Mouse (Mus musculus): ENCODE data around the gene Mast4. TPM values are rescaled to one million over a fixed set of nuclear protein-coding genes. Genes with fewer than 3 reads are reported as not detected.
A peak's percentile ranks its signal among the peaks of the same experiment; 100 is the strongest.

Gene Mast4
- polyA plus RNA-seq, 2 experiments, result 0.71 to 1.5 TPM

DNA sequence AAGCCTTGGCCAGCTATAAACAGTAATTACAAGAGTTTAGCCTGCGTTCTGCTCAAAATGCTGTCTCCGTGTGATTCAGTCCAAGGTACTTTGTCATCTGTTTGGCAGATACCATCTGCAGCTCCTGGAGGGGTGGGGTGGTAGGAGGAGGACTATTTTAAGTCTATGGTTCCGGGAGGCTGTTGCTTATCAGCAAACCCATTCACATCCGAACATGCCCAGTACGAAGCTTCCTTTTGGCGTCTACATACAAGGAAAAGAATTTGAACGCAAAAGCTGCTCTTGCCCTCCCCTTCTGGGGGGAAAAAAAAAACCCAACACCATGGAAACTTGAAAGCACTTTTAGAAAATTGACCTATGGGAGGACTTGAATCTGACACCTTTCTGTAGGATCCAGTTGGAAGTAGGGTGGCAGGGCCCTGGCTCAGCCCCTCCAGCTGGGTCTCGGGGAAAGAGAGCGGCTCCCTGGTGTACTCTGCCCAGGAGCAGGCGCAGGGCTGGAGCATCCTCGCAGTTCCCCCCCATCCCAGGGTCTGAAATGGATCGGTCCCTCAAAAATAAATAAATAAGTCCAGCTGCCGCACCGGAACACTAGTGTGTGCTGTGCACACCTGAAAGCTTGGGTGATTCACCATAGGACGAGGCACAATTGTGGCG is 428.2 kb downstream of the Mast4 start:
- peak overlapping the region; percentile 73 for H3K9ac ChIP-seq (replicated peaks)
- peaks cover 2 to 10% of the 10 kb centered on the region in 2 experiments; a peak in 2 of 4 replicates for H3K4me1 ChIP-seq (replicated peaks; ENCODE audit: control insufficient read depth in 2 of 2, insufficient read depth in 2 of 2, low read length in 1 of 2)
- H3K36me3 ChIP-seq (replicated peaks; ENCODE audit: control insufficient read depth, insufficient read depth, low read depth), result no peaks in the 10 kb centered on the region
- peak; percentile 86 for ATAC-seq (ENCODE audit: insufficient read depth)
- TF ChIP-seq EP300 (IDR thresholded peaks at IDR 0.05; ENCODE audit: low read depth) (no peak), CTCF (IDR thresholded peaks at IDR 0.05; ENCODE audit: low read depth) (no peak)
- peak; percentile 69 to 71 (median 70) for DNase-seq (ENCODE audit: low read depth in 3 of 3, low spot score in 3 of 3)
- H3K4me3 ChIP-seq (ENCODE audit: insufficient read depth in 1 of 2, low read depth in 2 of 2, low read length in 2 of 2), result peak overlapping the region; percentile 63 to 71
- peak overlapping the region; percentile 72 for H3K4me2 ChIP-seq (ENCODE audit: low read depth)
- H3K27me3 ChIP-seq (ENCODE audit: control insufficient read depth, insufficient read depth, low read length), result no peaks in the 10 kb centered on the region
- peak overlapping the region; percentile 54; the same call in 1 of the 2 replicates for H3K27ac ChIP-seq
- no peaks in the 10 kb centered on the region for H3K9me3 ChIP-seq (ENCODE audit: control insufficient read depth, low read length)
- WGBS (ENCODE audit: insufficient replicate concordance), result 0% methylated on average over 16 of the region's 16 CpGs

DNA sequence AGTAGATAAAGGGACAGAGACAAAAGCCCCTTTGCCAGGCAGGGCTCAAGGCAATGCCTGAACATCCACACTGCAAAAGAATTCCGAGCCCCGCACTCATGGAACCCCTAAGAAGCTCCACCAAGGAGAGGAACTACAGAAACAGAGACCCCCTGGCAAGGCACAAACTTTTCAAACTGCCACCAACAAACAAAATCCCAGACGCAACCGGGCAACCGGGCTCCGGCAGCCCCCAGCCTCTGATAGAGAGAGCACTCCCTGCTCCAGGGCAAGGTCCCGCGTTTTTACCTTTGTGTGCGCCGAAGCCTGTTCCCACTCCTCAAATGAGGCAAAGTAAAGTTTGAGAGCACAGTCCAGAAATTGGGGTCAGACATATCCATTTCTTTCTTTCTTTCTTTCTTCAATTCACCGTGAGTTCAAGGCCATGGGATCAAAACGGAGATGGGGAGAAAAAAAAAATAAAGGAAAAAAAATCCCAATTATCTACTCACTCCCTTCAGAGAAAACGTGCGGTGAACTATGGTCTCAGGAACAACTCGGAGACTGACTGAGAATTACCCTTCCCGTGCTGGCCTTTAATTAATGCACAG is 428.8 kb downstream of the Mast4 start:
- no peak for DNase-seq (ENCODE audit: low read depth in 3 of 3, low spot score in 3 of 3)
- Histone ChIP-seq H3K4me1 (replicated peaks; ENCODE audit: control insufficient read depth in 2 of 2, insufficient read depth in 2 of 2, low read length in 1 of 2) (peaks cover 2 to 10% of the 10 kb centered on the region in 2 experiments; a peak in 2 of 4 replicates), H3K9me3 (ENCODE audit: control insufficient read depth, low read length) (no peaks in the 10 kb centered on the region), H3K27ac (peak overlapping the region; percentile 54; the same call in 1 of the 2 replicates), H3K4me3 (ENCODE audit: insufficient read depth in 1 of 2, low read depth in 2 of 2, low read length in 2 of 2) (peak overlapping the region; percentile 63 to 71), H3K36me3 (replicated peaks; ENCODE audit: control insufficient read depth, insufficient read depth, low read depth) (no peaks in the 10 kb centered on the region), H3K4me2 (ENCODE audit: low read depth) (peak overlapping the region; percentile 72), H3K27me3 (ENCODE audit: control insufficient read depth, insufficient read depth, low read length) (no peaks in the 10 kb centered on the region), H3K9ac (replicated peaks) (peak overlapping the region; percentile 73)
- ATAC-seq (ENCODE audit: insufficient read depth), result peak; percentile 13; the same call in 1 of the 2 replicates
- TF ChIP-seq EP300 (IDR thresholded peaks at IDR 0.05; ENCODE audit: low read depth) (no peak), CTCF (IDR thresholded peaks at IDR 0.05; ENCODE audit: low read depth) (no peak)
- 3% methylated on average over 16 of the region's 16 CpGs for WGBS (ENCODE audit: insufficient replicate concordance)

DNA sequence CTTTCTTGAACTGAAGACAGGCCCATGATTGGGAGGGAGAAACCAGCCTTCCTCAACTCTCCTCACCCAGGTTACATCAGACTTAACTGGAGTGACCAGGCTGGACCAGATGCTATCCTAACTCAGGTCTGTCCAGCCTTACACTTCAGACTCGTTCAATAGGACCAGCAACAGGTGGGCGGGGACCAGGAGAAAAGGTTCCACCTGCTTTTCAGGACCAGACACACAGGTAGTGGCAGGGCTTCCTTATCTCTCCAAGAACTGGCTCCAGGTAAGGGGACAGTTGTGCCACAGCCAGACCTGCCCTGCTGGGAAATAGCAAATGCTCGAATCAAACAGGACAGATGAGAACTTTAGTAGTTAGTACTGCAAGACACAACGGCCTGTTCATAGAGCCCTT is 430.6 kb downstream of the Mast4 start:
- Histone ChIP-seq H3K4me3 (ENCODE audit: insufficient read depth in 1 of 2, low read depth in 2 of 2, low read length in 2 of 2) (no peak overlapping the region), H3K27me3 (ENCODE audit: control insufficient read depth, insufficient read depth, low read length) (no peaks in the 10 kb centered on the region), H3K9me3 (ENCODE audit: control insufficient read depth, low read length) (no peaks in the 10 kb centered on the region), H3K36me3 (replicated peaks; ENCODE audit: control insufficient read depth, insufficient read depth, low read depth) (no peaks in the 10 kb centered on the region), H3K4me1 (replicated peaks; ENCODE audit: control insufficient read depth in 2 of 2, insufficient read depth in 2 of 2, low read length in 1 of 2) (peaks cover 2 to 20% of the 10 kb centered on the region in 2 experiments; a peak in 2 of 4 replicates), H3K4me2 (ENCODE audit: low read depth) (no peak overlapping the region), H3K27ac (no peak overlapping the region), H3K9ac (replicated peaks) (no peak overlapping the region)
- DNase-seq (ENCODE audit: low read depth in 3 of 3, low spot score in 3 of 3), result no peak
- 65% methylated on average over 4 of the region's 4 CpGs for WGBS (ENCODE audit: insufficient replicate concordance)
- TF ChIP-seq EP300 (IDR thresholded peaks at IDR 0.05; ENCODE audit: low read depth) (no peak), CTCF (IDR thresholded peaks at IDR 0.05; ENCODE audit: low read depth) (no peak)
- ATAC-seq (ENCODE audit: insufficient read depth), result no peak

DNA sequence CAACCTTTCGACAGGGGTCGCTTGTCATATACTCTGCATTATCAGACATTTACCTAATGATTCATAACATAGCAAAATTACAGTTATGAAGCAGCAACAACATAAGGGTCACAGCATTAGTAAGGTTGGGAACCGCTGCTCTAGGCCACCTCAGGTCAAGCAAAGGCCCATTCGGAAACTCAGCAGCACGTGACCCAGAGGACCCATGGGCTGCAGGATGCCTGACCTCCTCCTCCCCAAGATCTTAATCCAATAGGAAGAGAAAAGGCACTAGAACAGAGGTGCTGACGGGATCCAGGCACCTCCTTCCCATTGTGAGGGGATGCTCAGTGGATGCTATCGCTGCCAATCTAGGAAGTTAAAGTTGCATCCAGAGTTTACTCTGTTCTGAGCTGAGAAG is 432.2 kb downstream of the Mast4 start:
- H3K27ac ChIP-seq, result no peak overlapping the region
- peaks cover 2 to 22% of the 10 kb centered on the region in 2 experiments; a peak in 2 of 4 replicates for H3K4me1 ChIP-seq (replicated peaks; ENCODE audit: control insufficient read depth in 2 of 2, insufficient read depth in 2 of 2, low read length in 1 of 2)
- ATAC-seq (ENCODE audit: insufficient read depth) (no peak), DNase-seq (ENCODE audit: low read depth in 3 of 3, low spot score in 3 of 3) (no peak)
- no peak for TF ChIP-seq EP300 (IDR thresholded peaks at IDR 0.05; ENCODE audit: low read depth)
- no peaks in the 10 kb centered on the region for H3K36me3 ChIP-seq (replicated peaks; ENCODE audit: control insufficient read depth, insufficient read depth, low read depth)
- WGBS (ENCODE audit: insufficient replicate concordance), result 72% methylated on average over 7 of the region's 7 CpGs
- H3K4me3 ChIP-seq (ENCODE audit: insufficient read depth in 1 of 2, low read depth in 2 of 2, low read length in 2 of 2), result no peak overlapping the region
- H3K27me3 ChIP-seq (ENCODE audit: control insufficient read depth, insufficient read depth, low read length), result no peaks in the 10 kb centered on the region
- no peak overlapping the region for H3K9ac ChIP-seq (replicated peaks)
- no peak overlapping the region for H3K4me2 ChIP-seq (ENCODE audit: low read depth)
- H3K9me3 ChIP-seq (ENCODE audit: control insufficient read depth, low read length), result no peaks in the 10 kb centered on the region

GRCm38 (mm10) chr13:102900531-102900930 is 433.8 kb downstream of the Mast4 start:
- 78% methylated on average over 8 of the region's 8 CpGs for WGBS (ENCODE audit: insufficient replicate concordance)
- no peak for DNase-seq (ENCODE audit: low read depth in 3 of 3, low spot score in 3 of 3)
- H3K4me1 ChIP-seq (replicated peaks; ENCODE audit: control insufficient read depth in 2 of 2, insufficient read depth in 2 of 2, low read length in 1 of 2), result peaks cover 0 to 18% of the 10 kb centered on the region in 2 experiments; a peak in 2 of 4 replicates

More at GRCm38 (mm10) chr13:102900531-102900930, 433.8 kb downstream of the Mast4 start:
- H3K27me3 ChIP-seq (ENCODE audit: control insufficient read depth, insufficient read depth, low read length), result no peaks in the 10 kb centered on the region
- H3K9me3 ChIP-seq (ENCODE audit: control insufficient read depth, low read length), result no peaks in the 10 kb centered on the region
- no peaks in the 10 kb centered on the region for H3K36me3 ChIP-seq (replicated peaks; ENCODE audit: control insufficient read depth, insufficient read depth, low read depth)
- no peak overlapping the region for H3K27ac ChIP-seq
- no peak overlapping the region for H3K4me2 ChIP-seq (ENCODE audit: low read depth)
- H3K9ac ChIP-seq (replicated peaks), result no peak overlapping the region
- TF ChIP-seq EP300 (IDR thresholded peaks at IDR 0.05; ENCODE audit: low read depth), result no peak
- no peak for TF ChIP-seq CTCF (IDR thresholded peaks at IDR 0.05; ENCODE audit: low read depth)
- H3K4me3 ChIP-seq (ENCODE audit: insufficient read depth in 1 of 2, low read depth in 2 of 2, low read length in 2 of 2), result no peak overlapping the region
- ATAC-seq (ENCODE audit: insufficient read depth), result no peak

All from liver, embryonic 14.5 days (tissue).